Mouse (Mus musculus) midbrain, embryonic 15.5 days (tissue): ENCODE data around the gene Aebp2. TPM values are rescaled to one million over a fixed set of nuclear protein-coding genes. Genes with fewer than 3 reads are reported as not detected.
"Not testable (repeated sequence)": the region's sequence is repeated elsewhere in the genome, so short reads cannot be mapped to it uniquely, and the experiment has no call there.

Experiments
- ATAC-seq: fragments of 200-750 bp; cut with Nextera tagmentation; replicated peaks from 2 replicates; pipeline ENCODE4 v1.8.0; 2017; ENCODE audit warnings: moderate TSS enrichment
- H3K27ac ChIP-seq: fragments of 300-500 bp; sonication (generic); 2 replicates; pipeline ENCODE4 v1.5.1; 2015; ENCODE audit warnings: mild to moderate bottlenecking, inconsistent platforms
- H3K27me3 ChIP-seq: fragments of 300-500 bp; sonication (generic); replicated peaks from 2 replicates; pipeline ENCODE4 v1.6.1; 2015; ENCODE audit warnings: inconsistent platforms
- H3K36me3 ChIP-seq: fragments of 300-500 bp; sonication (generic); replicated peaks from 2 replicates; pipeline ENCODE4 v1.6.1; 2015; ENCODE audit warnings: inconsistent platforms
- H3K4me1 ChIP-seq: fragments of 300-500 bp; sonication (generic); 2 replicates; pipeline ENCODE4 v1.6.1; 2015; ENCODE audit warnings: inconsistent platforms
- H3K4me2 ChIP-seq: fragments of 300-500 bp; sonication (generic); 2 replicates; pipeline ENCODE4 v1.6.1; 2015; ENCODE audit warnings: inconsistent platforms, mild to moderate bottlenecking, moderate library complexity
- H3K4me3 ChIP-seq: fragments of 300-500 bp; sonication (generic); 2 replicates; pipeline ENCODE4 v1.5.1; 2015; ENCODE audit warnings: mild to moderate bottlenecking, inconsistent platforms
- H3K9ac ChIP-seq: fragments of 300-500 bp; sonication (generic); 2 replicates; pipeline ENCODE4 v1.6.1; 2015; ENCODE audit warnings: mild to moderate bottlenecking, inconsistent platforms
- H3K9me3 ChIP-seq: fragments of 300-500 bp; sonication (generic); 2 replicates; pipeline ENCODE4 v1.6.1; 2016; ENCODE audit warnings: inconsistent platforms
- WGBS: fragments of 180-500 bp; shearing (Covaris S2); methylation state at CpG from one replicate; pipeline ENCODE4 v1.1.7; 2015; ENCODE audit warnings: mixed read lengths; 5-methylcytosine and 5-hydroxymethylcytosine counted together
- polyA plus RNA-seq: library from polyadenylated mRNA; unstranded; fragments of >200 nt; fragmentation: Nextera tagmentation; extraction: Ambion mirVana; gene quantifications from 2 replicates; pipeline ENCODE4 v1.2.1, GENCODE M21; 2015

The Aebp2 gene
- 7.7 and 9.0 TPM in 2 replicates for polyA plus RNA-seq

DNA sequence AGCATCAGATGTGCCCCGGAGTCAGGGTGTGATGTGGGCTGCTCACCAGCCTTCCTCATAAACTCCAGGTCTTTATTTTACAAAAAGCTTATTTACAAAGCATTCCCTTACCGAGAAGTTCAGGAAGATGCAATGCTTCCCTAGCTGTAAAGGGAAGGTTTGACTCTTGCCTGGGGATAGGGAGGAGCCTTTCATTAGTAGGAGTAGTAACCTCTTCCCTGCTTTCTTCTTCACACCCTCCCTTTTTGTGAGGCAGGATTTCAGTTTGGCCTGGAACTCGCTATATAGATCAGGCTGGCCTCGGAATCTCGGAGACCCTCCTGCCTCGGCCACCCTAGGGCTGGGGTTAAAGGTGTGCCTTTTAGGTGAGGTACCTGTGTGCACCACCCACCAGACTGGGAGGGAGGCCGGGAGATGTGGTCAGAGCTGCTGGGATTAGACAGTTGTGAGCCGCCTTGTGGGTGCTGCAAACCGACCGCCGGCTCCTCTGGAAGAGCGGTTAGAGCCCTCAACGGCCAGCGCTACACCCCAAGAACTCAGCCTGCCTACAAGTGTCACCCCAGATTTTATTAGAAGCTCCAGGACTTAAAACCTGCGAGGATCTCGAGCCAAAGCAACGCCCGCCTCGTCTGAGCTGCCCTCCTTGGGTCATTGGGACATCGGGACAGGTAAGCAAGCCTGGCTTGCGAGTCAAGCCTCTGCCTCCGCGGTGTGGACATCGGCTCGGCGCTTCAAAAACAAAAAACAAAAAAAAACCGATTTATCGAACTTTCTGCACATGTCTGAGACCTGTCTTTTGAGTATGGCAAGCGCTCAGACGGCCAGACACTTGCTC is at the start of gene Aebp2:
Aebp2 (plus strand) TSS at position 273 of the 835 bp plus-strand sequence.
- H3K4me2 ChIP-seq: peak within 1 kb of the TSS; percentile 67
- H3K36me3 ChIP-seq: no peaks in the 10 kb centered on the region
- no peaks in the 10 kb centered on the region for H3K9me3 ChIP-seq
- H3K4me1 ChIP-seq: peaks cover 32% of the 10 kb centered on the region
- WGBS: 47% methylated on average over 30 of the region's 30 CpGs
- no peaks in the 10 kb centered on the region for H3K27me3 ChIP-seq
- peak within 1 kb of the TSS; percentile 98 for H3K27ac ChIP-seq
- H3K9ac ChIP-seq: peak within 1 kb of the TSS; percentile 99
- ATAC-seq: peak; percentile 11
- H3K4me3 ChIP-seq: peak within 1 kb of the TSS; percentile 72

DNA sequence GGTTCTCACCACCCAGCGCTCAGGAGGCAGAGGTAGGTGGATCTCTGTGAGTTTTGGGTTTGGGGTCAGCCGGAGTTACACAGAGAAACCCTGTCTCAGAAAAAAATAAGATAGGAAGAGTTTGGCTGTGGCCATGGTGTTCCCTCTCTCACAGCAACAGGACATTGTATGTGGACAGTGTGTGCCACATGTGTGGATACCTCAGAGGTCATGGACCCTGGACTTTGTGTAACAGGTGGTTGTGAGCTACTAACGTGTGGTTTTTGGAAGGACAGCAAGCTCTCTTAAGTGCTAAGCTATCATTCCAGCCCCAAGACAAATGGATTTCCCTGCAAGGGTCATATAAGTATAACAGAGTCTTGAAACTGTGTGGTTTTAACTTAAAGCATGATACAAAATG is 47.5 kb upstream of the Aebp2 start:
- no peaks in the 10 kb centered on the region for H3K27me3 ChIP-seq
- over 99% methylated on average over 3 of the region's 3 CpGs for WGBS
- H3K36me3 ChIP-seq: peaks cover 18% of the 10 kb centered on the region
- ATAC-seq: no peak
- H3K9me3 ChIP-seq: no peaks in the 10 kb centered on the region
- H3K4me2 ChIP-seq: no peak overlapping the region
- no peak overlapping the region for H3K9ac ChIP-seq
- H3K27ac ChIP-seq: no peak overlapping the region
- no peak overlapping the region for H3K4me3 ChIP-seq
- no peaks in the 10 kb centered on the region for H3K4me1 ChIP-seq

DNA sequence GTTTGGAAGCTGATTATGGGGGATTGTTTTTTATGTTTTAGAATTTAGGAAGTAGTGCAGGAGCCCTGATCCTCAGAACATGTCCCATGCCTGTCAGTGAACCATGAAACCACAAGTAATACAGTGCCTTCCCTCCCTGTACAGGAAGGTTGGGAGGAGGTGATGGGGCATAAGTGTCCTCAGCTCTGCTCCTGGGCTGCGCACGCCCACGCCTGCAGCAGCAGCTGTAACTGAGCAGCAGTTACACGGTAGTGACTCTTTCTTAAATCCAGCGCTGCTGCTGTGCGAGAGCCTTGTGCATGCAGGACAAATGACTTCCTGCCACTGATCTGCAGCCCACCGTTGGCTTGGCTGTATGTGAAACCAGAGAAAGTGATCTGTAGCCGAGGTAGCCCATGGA is 46.3 kb upstream of the Aebp2 start:
- H3K27me3 ChIP-seq: no peaks in the 10 kb centered on the region
- H3K4me3 ChIP-seq: no peak overlapping the region
- no peaks in the 10 kb centered on the region for H3K9me3 ChIP-seq
- H3K4me2 ChIP-seq: no peak overlapping the region
- no peak overlapping the region for H3K9ac ChIP-seq
- no peak for ATAC-seq
- 86% methylated on average over 8 of the region's 8 CpGs for WGBS
- H3K36me3 ChIP-seq: peaks cover 14% of the 10 kb centered on the region
- H3K4me1 ChIP-seq: no peaks in the 10 kb centered on the region
- H3K27ac ChIP-seq: no peak overlapping the region

DNA sequence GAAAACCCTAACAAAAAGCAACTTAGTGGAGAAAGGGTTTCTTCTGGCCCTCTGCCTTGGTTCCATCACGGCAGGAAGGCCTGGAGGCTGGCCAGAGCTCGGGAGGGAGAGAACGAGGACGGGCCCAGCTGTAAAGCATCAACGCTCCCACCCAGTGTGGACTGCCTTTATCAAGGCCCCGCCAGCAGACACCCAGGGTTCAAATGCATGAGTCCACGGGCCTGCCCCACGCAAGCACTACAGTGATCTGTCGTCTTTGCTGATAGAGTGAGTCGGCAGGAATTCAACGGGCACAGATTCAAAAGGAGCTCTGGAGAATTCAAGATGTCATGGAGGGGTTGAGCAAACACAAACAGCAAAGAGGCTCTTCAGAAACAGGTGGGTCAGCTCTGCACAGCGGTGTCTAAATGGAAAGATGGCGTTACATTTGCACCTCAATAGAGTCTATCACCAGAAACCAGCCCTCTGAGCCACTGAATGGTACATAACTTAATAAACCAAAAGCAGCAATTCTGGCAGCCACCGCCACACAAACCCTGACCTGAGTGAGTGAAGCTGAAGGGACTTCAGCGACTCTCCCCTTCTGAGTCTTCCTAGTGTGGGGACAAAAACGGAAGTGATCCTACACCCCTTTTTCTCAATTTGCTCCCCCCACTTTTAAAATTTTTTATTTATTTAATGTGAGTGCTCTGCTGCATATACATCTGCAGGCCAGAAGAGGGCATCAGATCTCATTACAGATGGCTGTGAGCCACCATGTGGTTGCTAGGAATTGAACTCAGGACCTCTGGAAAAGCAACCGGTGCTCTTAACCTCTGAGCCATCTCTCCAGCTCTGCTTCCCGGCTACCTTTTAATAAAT is 45.3 kb upstream of the Aebp2 start:
- ATAC-seq: no peak; the same call in 1 of the 2 replicates
- H3K9me3 ChIP-seq: no peaks in the 10 kb centered on the region
- no peaks in the 10 kb centered on the region for H3K27me3 ChIP-seq
- H3K4me3 ChIP-seq: no peak overlapping the region
- H3K9ac ChIP-seq: no peak overlapping the region
- no peak overlapping the region for H3K27ac ChIP-seq
- peaks cover 14% of the 10 kb centered on the region for H3K36me3 ChIP-seq
- 65% methylated on average over 18 of the region's 18 CpGs for WGBS
- no peaks in the 10 kb centered on the region for H3K4me1 ChIP-seq
- H3K4me2 ChIP-seq: no peak overlapping the region

DNA sequence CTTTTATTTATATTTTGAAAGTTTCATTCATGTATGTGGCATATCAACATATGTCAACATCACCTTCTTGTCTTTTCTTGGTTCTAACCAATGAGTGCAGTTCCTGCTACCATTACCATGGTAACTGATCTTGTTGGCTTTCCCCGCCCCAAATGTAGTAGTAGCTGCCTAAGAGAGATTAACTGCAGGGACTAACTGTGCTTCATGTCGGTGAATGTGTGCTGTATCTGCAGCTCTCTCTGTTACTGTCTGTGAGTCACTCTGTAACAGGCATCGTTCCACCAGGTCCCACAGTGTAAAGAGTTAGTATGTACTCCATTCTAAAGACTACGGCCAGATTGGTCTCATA is 44.7 kb upstream of the Aebp2 start:
- Histone ChIP-seq H3K27me3 (no peaks in the 10 kb centered on the region), H3K4me2 (no peak overlapping the region), H3K27ac (no peak overlapping the region), H3K9me3 (no peaks in the 10 kb centered on the region), H3K4me1 (no peaks in the 10 kb centered on the region), H3K9ac (no peak overlapping the region), H3K36me3 (peaks cover 16% of the 10 kb centered on the region), H3K4me3 (no peak overlapping the region)
- WGBS: 90% methylated on average over 4 of the region's 4 CpGs
- ATAC-seq: no peak

DNA sequence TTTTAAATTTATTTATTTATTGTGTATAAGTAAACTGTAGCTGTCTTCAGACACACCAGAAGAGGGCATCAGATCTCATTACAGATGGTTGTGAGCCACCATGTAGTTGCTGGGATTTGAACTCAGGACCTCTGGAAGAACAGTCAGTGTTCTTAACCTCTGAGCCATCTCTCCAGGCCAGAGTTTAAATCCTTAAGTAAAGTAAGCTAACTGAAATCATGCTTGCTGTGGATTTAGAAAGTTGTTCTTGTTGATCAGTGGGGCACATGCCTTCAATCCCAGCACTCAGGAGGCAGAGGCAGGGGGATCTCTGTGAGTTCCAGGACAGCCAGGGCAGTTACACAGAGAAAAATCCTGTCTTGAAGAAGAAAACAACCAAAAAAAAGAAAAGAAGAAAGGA is 43.5 kb upstream of the Aebp2 start:
- H3K27me3 ChIP-seq: not testable (repeated sequence)

DNA sequence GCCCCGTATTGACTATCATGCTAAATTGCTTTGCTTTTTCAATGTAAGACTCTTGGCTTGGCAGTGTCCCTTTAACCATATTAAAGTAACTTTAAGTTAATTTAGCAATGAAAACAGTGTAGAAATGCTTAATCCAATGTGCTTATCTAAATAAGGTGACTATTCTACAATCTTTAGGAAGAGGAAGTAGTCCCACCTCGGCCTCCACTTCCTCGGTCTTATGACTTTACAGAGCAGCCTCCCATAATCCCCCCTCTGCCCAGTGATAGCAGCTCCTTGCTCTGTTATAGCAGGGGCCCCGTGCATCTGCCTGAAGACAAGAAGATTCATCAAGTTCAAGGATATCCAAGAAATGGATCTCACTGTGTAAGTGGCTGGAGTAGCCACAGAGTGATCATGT is 42.3 kb upstream of the Aebp2 start:
- Histone ChIP-seq H3K36me3 (0 out of 2 replicates have a peak, but pooled peaks cover 15% of the 10 kb centered on the region), H3K27ac (no peak overlapping the region)
- WGBS: 91% methylated on average over 4 of the region's 4 CpGs

More for the DNA sequence above, 43.5 kb upstream of the Aebp2 start:
- peaks cover 19% of the 10 kb centered on the region; the same call in 1 of the 2 replicates for H3K36me3 ChIP-seq
- ATAC-seq, H3K4me1 ChIP-seq, H3K4me2 ChIP-seq, H3K4me3 ChIP-seq, H3K27ac ChIP-seq, H3K9ac ChIP-seq, H3K9me3 ChIP-seq: not testable (repeated sequence)

DNA sequence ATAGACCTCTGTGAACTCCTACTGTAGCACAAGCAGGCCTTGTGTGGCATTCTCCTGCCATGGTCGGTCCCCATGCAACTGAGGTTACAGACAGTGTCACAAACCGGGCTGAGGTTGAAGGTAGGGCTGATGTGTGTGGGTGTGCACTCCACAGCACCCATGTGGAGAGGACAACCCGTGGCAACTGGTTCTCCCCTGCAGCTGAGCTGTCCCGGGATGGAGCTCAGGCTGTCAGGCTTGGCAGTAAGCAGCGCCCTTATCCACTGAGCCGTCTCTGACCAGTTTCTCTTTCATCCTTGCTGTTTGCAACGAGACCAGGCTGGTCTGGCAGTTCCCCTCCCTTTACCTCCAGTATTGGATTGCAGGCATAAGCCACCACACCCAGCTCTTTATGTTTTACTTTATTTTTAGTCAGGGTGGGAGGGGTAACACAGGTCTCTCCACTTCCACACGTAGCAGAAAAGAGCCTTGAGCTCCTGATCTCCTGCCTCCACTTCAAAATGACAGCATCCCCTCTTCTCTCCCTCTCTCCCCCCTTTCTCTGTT is 35.7 kb upstream of the Aebp2 start:
- Histone ChIP-seq H3K27me3 (no peaks in the 10 kb centered on the region), H3K9me3 (no peaks in the 10 kb centered on the region), H3K27ac (no peak overlapping the region), H3K9ac (no peak overlapping the region), H3K4me1 (no peaks in the 10 kb centered on the region), H3K4me3 (no peak overlapping the region), H3K4me2 (no peak overlapping the region), H3K36me3 (peaks cover 47% of the 10 kb centered on the region)
- 85% methylated on average over 8 of the region's 8 CpGs for WGBS
- 0 out of 2 replicates have a peak, but pooled peaks have one; percentile 25 for ATAC-seq

More for the DNA sequence above, 42.3 kb upstream of the Aebp2 start:
- no peak overlapping the region for H3K9ac ChIP-seq
- H3K9me3 ChIP-seq: no peaks in the 10 kb centered on the region
- no peaks in the 10 kb centered on the region for H3K4me1 ChIP-seq
- no peak for ATAC-seq
- H3K27me3 ChIP-seq: no peaks in the 10 kb centered on the region
- no peak overlapping the region for H3K4me3 ChIP-seq
- H3K4me2 ChIP-seq: no peak overlapping the region

DNA sequence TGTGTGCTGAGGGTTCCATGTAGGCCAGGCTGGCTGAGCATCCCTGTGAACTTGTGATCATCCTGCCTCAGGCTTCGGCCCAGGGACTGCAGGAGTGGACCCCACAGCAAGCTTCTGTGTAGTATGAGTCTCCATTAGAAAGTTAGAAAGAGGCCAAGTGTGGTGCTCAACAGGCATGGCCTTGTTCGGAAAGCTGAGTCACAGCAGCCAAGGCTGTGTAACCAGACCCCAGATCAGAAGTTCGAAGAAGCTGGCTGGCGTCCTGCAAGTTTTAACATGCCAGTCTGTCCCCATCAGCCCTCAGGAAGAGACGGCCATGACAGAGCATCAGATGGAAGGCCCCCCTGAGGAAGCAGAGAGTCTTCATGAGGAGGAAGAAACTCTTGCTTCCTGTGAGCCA is 31.1 kb upstream of the Aebp2 start:
- Histone ChIP-seq H3K4me2 (no peak overlapping the region), H3K4me3 (no peak overlapping the region), H3K9me3 (no peaks in the 10 kb centered on the region), H3K9ac (no peak overlapping the region), H3K4me1 (no peaks in the 10 kb centered on the region), H3K36me3 (peaks cover 52% of the 10 kb centered on the region), H3K27ac (no peak overlapping the region), H3K27me3 (no peaks in the 10 kb centered on the region)
- no peak for ATAC-seq
- 90% methylated on average over 5 of the region's 5 CpGs for WGBS

DNA sequence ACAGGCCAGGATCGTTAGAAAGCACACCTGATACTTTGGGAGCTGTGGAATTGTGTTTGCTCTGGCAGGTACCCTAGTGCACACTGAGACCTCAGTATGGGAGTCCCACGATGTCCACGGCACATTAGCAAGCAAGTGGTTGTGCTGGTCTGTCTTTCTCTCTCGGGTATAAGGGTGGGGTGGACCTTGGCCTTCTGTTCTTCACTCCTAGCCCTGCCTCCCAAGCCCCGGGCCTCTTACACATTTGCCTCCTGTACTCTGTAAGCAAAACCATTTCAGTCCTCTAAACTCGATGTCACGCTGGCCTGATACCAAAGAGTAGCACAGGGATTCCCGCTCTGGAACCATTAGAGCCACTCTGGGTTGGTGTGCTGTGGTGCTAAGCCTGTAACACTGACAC is 29.8 kb upstream of the Aebp2 start:
- Histone ChIP-seq H3K27ac (no peak overlapping the region), H3K4me3 (no peak overlapping the region), H3K9ac (no peak overlapping the region), H3K4me1 (peaks cover 4% of the 10 kb centered on the region), H3K27me3 (no peaks in the 10 kb centered on the region), H3K36me3 (peaks cover 40% of the 10 kb centered on the region), H3K4me2 (no peak overlapping the region), H3K9me3 (no peaks in the 10 kb centered on the region)
- ATAC-seq: no peak
- WGBS: 87% methylated on average over 8 of the region's 8 CpGs

DNA sequence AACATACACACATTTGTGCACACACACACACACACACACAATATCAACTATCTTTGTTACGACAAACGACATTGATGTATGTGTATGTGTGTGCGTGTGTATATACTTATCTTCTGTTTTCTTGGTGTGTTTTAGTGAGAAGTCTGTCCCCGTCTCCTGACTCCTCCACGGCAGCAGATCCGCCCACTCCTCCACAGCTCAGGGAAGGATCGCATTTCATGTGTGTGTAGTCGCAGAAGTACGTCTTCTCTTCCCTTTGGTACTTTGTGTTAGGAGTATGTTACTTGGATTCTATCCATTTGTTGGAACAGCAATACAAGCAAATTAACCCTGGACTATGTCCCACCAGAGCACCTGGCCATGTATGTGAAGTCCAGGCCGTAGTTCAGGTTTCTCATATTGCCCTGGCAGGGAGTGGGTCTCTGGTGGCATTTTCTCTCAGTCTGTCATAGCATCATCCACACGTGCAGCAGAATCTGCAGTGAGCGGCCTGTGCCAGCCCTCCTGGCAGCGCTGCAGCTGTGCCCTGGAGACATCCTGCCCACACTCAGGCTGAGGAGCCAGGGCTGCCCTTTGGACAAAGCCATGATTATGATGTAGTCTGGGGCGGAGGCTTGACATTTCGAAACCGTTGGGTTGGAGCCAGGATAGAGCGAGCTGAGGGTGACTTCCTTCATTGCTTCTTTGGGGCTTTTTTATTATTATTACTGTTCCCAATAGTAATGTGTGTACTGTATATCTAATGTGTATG is 28.9 kb upstream of the Aebp2 start:
- Histone ChIP-seq H3K36me3 (peaks cover 32% of the 10 kb centered on the region), H3K9me3 (no peaks in the 10 kb centered on the region), H3K27me3 (no peaks in the 10 kb centered on the region), H3K9ac (no peak overlapping the region), H3K4me1 (peaks cover 12% of the 10 kb centered on the region), H3K4me2 (no peak overlapping the region), H3K27ac (no peak overlapping the region), H3K4me3 (no peak overlapping the region)
- WGBS: 87% methylated on average over 17 of the region's 17 CpGs
- ATAC-seq: peak; percentile 38; the same call in 1 of the 2 replicates

DNA sequence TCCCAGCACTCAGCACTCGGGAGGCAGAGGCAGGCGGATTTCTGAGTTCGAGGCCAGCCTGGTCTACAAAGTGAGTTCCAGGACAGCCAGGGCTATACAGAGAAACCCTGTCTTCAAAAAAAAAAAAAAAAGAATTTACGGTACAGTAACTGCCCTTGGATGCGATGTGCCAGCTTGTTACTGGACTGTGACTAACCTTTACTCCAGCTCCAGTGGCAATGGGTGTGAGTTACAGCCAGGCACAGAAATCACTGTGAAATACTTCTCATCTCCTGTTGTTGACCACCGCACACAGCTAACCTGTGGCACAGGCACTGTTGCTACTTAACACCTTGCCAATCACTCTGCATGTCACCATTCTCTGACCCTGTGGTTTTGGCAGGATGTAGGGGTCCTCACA is 26.9 kb upstream of the Aebp2 start:
- not testable (repeated sequence) for H3K27ac ChIP-seq, H3K9me3 ChIP-seq, H3K9ac ChIP-seq, H3K4me2 ChIP-seq, H3K27me3 ChIP-seq, ATAC-seq, H3K4me3 ChIP-seq
- WGBS: 95% methylated on average over 6 of the region's 6 CpGs
- peaks cover 25% of the 10 kb centered on the region for H3K36me3 ChIP-seq
- H3K4me1 ChIP-seq: peaks cover 12% of the 10 kb centered on the region
